Mouse (Mus musculus) liver, embryonic 14.5 days (tissue): ENCODE results near the gene Rinl.
A peak's percentile ranks its signal among the peaks of the same experiment; 100 is the strongest.

Experiments
- CTCF ChIP-seq: IDR thresholded peaks from 2 replicates; pipeline ENCODE4 v1.5.1; 2016; ENCODE audit warnings: antibody characterized with exemption, low read depth, control low read depth
- EP300 ChIP-seq: IDR thresholded peaks from 2 replicates; pipeline ENCODE4 v1.6.1; 2016; ENCODE audit warnings: antibody characterized with exemption, low read depth

GRCm38 (mm10) chr7:28766173-28766879 lies 22.4 kb upstream of the Rinl start, which contains the start of gene Sirt2:
- peak; percentile 36; the same call in 1 of the 2 replicates for TF ChIP-seq CTCF
- no peak for TF ChIP-seq EP300
